Mouse (Mus musculus) heart, postnatal 4 days (tissue): ENCODE data around the gene Lrrtm3. TPM values are rescaled to one million over a fixed set of nuclear protein-coding genes. Genes with fewer than 3 reads are reported as not detected.

Experiments used
- DNase-seq: peaks from one replicate; pipeline ENCODE4 v3.0.0; 2021
- total RNA-seq, 2 experiments: library from RNA; stranded (reverse); gene quantifications; 2 replicates each; pipeline ENCODE4 v1.2.3; 2021

The Lrrtm3 gene
- total RNA-seq, 2 experiments from 2014 or later, result 0.14 to 0.36 TPM

- no peak for DNase-seq
These were observed 48.9 kb downstream of the Lrrtm3 start for GRCm38 (mm10) chr10:64041218-64041617.

GRCm38 (mm10) chr10:64039760-64040535 is 50.1 kb downstream of the Lrrtm3 start:
- peak; percentile 18 for DNase-seq

DNA sequence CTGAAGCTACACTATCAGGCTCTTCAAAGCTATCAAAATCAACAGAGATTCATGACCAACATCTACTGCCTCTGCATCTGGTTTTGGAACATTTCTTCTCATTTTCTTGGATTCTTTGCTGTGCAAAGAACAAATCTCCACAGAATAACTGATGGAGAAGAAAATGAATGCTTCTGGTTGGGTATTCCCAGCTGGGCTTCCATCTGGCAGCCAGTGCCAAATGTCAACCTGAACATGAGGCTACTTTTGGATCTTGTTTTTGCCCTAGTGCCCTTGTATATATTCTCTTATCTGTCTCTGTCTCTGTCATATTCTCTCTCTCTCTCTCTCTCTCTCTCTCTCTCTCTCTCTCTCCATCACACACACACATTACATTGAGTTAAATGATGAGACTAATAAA is 59.2 kb downstream of the Lrrtm3 start:
- no peak for DNase-seq

- DNase-seq, result no peak
These were observed 66.7 kb downstream of the Lrrtm3 start for GRCm38 (mm10) chr10:64023340-64023739.

DNA sequence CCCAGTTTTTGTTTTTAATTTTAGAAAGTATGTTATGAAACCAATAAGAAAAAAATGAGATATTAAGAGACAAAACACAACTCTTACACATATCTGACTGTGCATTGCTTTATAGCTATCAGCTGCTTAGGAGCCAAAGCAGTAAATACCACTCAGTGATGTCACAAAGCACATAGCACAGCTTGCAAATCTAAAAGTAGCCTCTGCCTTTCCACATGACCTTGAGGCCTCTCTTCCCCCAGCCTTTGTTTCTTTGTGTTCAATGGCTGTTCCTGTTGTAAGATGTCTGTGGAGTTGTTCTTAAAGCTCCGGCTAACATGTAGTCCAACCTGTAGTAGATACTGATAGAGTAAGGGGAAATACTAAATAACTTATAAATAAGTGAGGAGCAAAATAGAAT is 69.7 kb downstream of the Lrrtm3 start:
- no peak for DNase-seq

DNA sequence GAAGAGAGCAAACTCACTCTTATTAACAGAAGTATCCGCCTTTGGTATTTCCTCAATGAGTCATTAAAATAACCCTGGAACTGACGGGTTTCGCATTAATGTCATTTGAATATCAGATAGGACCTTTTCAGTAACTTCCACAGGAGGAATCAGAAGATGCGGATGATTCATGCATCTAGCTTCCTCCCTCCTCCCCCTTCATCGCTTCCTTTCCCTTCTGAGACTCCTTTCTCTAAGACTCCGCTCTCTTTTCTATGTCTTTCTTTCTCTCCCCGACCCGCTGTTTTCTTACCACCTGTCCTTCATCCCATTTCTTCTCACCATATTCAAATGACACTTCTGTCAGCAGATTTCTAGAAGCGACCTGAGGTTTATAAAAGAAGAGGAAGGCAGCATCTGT is 88.1 kb downstream of the Lrrtm3 start:
- DNase-seq, result no peak

GRCm38 (mm10) chr10:64001531-64001930 is 88.5 kb downstream of the Lrrtm3 start:
- DNase-seq, result peak; percentile 10

- DNase-seq, result no peak
These were observed 95.8 kb downstream of the Lrrtm3 start for GRCm38 (mm10) chr10:63994251-63994650.

- DNase-seq, result no peak
These were observed 104.5 kb downstream of the Lrrtm3 start for GRCm38 (mm10) chr10:63985576-63985975.

DNA sequence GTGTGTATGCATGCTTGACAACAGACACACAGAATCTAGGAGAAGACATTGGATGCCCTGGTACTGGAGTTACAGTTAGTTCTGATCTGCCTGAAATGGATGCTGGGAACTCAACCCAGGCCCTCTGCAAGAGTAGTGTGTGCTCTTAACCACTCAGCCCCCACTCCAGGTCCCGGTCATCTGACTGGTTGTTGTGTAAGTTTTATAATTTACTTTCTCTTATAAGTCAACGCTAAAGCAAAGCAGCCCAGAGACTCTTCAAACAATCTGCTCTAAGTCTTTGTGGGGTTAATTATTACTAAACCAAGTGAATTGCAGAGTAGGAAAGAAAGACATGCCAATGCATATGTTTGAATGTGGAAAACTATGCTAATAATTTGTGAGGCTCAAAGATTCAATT is 110.7 kb downstream of the Lrrtm3 start:
- no peak for DNase-seq

GRCm38 (mm10) chr10:63978969-63979368 is 111.1 kb downstream of the Lrrtm3 start:
- no peak for DNase-seq

GRCm38 (mm10) chr10:63978535-63978934 is 111.5 kb downstream of the Lrrtm3 start:
- no peak for DNase-seq

DNA sequence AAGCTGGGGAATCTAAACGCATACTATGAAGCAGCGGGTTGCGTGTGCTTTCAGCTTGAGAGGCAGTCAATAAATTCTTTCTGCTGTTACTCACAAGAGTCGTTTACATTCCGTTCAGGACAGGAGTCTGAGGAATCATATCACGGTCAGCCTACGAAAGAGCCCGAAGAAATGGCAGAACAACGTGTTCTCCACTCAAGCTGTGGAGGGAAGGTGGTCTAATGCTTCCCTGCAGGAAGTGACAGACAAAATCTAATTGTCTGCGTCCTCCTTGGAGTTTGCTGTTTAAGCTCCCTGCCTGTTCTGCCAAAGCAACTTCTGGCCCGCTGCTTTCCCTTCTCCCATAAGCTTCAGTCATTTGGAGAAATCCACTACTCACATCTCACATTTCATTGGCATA is 112.0 kb downstream of the Lrrtm3 start:
- no peak for DNase-seq

- DNase-seq, result no peak
These were observed 117.8 kb downstream of the Lrrtm3 start for GRCm38 (mm10) chr10:63972300-63972699.

- DNase-seq, result peak; percentile 44
These were observed 135.7 kb downstream of the Lrrtm3 start for GRCm38 (mm10) chr10:63954308-63954930.

- no peak for DNase-seq
These were observed 138.6 kb downstream of the Lrrtm3 start for GRCm38 (mm10) chr10:63951481-63951880.

DNA sequence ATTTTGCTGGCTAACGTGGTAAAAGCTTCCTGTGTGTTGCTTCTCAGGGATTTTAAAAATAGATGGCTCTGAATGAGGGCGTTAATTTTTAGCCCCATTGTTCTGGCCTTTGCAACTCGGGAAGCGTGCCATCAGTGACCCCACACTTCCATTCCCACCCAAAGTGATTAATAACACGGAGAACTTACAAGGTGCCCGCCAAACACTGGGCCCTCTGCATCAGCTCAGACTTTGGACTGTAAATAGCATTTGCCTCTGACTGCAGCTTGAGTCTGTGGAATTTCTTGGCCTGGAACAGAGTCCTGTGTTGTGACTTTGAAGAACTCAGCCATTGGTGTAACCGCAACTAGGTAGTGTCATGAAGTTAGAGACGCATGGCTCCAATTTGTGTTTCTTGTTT is 139.2 kb downstream of the Lrrtm3 start:
- peak; percentile 42 for DNase-seq

- no peak for DNase-seq
These were observed 142.8 kb downstream of the Lrrtm3 start for GRCm38 (mm10) chr10:63947266-63947665.

DNA sequence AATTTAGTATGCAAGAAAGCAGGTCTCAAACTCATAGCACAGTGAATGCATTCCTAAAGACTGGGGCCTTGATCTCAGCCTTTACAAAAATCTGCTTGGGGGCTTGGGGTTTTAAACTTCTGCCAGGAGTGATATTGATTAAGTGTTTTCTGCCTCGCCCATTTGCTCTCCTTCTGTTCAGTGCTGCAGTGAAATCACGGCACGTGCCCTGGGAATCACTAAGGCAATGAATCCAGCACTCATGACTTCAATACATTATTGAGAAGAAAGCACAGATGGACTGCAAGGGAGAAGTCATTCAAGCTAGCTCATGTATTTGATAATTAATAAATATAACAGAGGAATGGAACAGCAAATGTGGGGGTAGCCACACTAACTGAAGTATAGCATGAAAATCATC is 144.5 kb downstream of the Lrrtm3 start:
- no peak for DNase-seq

DNA sequence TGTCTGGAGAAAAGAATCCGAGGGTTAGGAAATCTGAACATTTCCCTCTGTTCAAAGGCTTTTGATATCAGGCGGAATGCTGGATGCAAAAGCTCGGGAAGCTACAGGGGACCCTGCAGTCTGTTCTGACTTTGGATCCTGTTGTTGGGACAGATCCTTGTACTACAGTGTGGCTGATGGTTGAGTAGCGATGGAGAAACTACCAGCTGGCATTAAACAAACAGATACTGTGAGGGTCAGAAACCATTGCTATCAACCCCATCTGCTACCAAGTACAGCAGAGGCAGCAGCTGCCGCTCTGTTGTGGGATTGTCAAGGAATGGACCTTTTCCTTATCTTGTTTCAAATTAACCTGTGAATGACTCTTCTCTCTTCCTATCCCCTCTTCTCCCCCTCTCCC is 156.1 kb downstream of the Lrrtm3 start:
- DNase-seq, result no peak

DNA sequence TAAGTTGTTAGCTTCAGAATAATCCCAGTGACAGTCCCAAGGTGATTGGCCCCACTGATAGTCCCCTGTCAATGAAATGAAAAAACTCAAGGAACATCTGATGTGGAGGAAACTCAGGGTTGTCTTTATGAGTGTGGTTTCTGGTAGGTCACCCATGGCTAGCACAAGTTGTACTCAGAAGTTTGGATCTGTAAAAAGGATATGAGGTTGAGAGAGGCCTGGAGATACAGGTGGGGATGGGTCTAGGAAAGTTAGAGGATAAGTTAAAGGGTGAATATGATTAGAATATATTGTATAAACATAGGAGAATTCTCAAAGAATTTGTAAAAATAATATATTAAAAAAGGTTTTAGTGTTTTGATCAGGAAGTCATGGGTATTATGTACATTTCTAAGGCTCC is 162.7 kb downstream of the Lrrtm3 start, which contains the start of gene Gm10118:
Gene Gm10118, minus strand, starts transcription at position 101 of the 400 bp plus-strand sequence.
- DNase-seq, result no peak

DNA sequence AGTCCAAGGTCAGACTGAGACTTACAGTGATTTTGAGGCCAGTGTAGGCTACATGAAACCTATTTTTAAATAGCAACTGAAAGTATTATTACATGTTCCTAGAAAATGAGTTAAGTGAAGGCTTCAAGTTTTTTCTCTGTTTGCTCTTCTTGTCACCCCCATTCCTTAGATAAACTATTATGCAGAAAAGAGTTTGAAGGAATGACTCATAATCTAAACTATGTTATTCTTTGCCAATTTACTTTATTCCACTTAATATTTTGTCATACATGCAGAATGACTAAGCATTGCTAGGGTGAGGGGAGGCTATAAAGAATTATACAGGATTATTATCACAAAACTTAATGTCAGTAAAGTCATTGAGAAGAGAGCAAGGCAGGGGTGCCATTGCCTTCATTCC is 181.2 kb downstream of the Lrrtm3 start:
- DNase-seq, result no peak

DNA sequence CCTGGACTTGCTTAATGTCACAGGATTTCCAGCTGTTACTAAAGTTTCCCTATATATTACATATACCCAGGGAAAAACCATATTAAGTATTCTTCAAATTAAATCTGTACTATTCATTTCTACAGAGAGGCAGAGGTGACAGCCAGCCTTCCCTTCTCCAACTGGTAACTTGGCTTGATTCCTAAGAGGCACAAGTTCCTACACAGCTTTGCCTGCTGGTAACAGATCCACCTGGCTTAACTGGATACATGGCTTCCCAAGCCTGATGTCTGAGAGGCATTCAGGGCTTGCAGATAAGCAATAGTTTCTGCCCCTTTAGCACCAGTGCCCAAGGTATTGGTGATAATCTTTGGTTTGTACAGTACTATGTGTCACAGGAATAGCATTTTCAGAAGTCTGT is 190.2 kb downstream of the Lrrtm3 start:
- DNase-seq, result no peak

DNA sequence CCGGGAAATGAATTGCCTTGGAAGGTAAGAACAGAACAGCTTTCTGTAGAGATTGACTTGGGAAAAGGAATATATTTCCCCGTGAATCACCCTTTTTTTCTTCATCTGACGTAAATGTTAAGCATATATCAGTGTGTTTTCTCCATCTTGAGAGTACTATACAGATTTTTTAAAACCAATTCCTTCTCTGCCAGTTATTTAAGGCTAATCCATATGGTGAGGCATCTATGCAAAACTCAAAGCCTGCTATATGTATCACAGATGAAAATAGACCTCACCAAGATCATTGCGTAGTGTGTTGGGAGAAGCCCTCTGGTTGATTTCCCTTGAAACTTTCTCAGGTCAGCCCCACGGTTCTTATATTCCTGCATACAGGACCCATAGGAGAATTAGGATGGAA is 195.5 kb downstream of the Lrrtm3 start:
- DNase-seq, result no peak
